Mouse (Mus musculus) E14TG2a.4 (cell line): ENCODE measurements around the gene Adgra3.

Experiments
- H3K27me3 ChIP-seq: 2 replicates; pipeline ENCODE4 v1.6.1; 2014; ENCODE audit warnings: low read length, control low read depth; ENCODE audit not compliant: insufficient read depth
- H3K36me3 ChIP-seq: 2 replicates; pipeline ENCODE4 v1.6.1; 2014; ENCODE audit warnings: low read length, control low read depth; ENCODE audit not compliant: insufficient read depth
- H3K4me1 ChIP-seq: replicated peaks from 2 replicates; pipeline ENCODE4 v1.6.1; 2014; ENCODE audit warnings: low read depth, low read length, control low read depth
- H3K4me3 ChIP-seq: replicated peaks from 2 replicates; pipeline ENCODE4 v1.5.1; 2014; ENCODE audit warnings: mild to moderate bottlenecking, low read length
- H3K9me3 ChIP-seq: 2 replicates; pipeline ENCODE4 v1.6.1; 2014; ENCODE audit warnings: low read length, control low read depth
- CTCF ChIP-seq: conservative IDR thresholded peaks from 2 replicates; pipeline ENCODE4 v1.5.1; 2014; ENCODE audit warnings: low read length
- NANOG ChIP-seq: IDR thresholded peaks from 2 replicates; pipeline ENCODE4 v1.6.1; 2014; ENCODE audit warnings: borderline replicate concordance, low read length, mixed read lengths
- POU5F1 ChIP-seq: IDR thresholded peaks from 2 replicates; pipeline ENCODE4 v1.6.1; 2014; ENCODE audit warnings: low read length, borderline replicate concordance

Gene Adgra3

GRCm38 (mm10) chr5:50058421-50059286 is at the start of gene Adgra3:
Adgra3 (minus strand) TSS chr5:50059006.
- Histone ChIP-seq H3K4me3 (peak within 1 kb of the TSS; percentile 87), H3K27me3 (peaks cover 18% of the 10 kb centered on the region), H3K4me1 (peaks cover 30% of the 10 kb centered on the region), H3K36me3 (no peaks in the 10 kb centered on the region), H3K9me3 (no peaks in the 10 kb centered on the region)
- TF ChIP-seq POU5F1 = no peak
- TF ChIP-seq NANOG = no peak
- no peak for TF ChIP-seq CTCF

DNA sequence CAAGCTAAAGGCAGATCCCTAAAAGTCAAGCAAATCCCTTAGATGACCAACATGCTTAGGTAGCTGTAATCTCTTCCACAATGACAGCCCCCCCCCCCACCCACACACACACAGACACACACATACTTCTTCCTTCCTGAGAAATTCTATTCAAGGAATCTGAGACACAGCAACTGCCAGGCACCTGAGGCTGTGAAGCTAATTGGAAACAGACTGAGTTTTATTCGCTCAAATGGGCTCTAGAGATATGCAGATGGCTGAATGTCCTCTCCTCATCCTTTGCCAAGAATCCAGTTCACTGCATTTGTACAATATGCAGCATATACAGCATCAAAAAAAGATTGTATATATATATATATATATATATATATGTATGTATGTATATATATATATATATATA is 24.6 kb upstream of the Adgra3 start:
- H3K27me3 ChIP-seq = no peaks in the 10 kb centered on the region
- H3K36me3 ChIP-seq = no peaks in the 10 kb centered on the region
- no peaks in the 10 kb centered on the region for H3K4me1 ChIP-seq
- no peak overlapping the region for H3K4me3 ChIP-seq
- TF ChIP-seq POU5F1 = no peak
- no peak for TF ChIP-seq NANOG
- TF ChIP-seq CTCF = no peak
- H3K9me3 ChIP-seq = no peaks in the 10 kb centered on the region

DNA sequence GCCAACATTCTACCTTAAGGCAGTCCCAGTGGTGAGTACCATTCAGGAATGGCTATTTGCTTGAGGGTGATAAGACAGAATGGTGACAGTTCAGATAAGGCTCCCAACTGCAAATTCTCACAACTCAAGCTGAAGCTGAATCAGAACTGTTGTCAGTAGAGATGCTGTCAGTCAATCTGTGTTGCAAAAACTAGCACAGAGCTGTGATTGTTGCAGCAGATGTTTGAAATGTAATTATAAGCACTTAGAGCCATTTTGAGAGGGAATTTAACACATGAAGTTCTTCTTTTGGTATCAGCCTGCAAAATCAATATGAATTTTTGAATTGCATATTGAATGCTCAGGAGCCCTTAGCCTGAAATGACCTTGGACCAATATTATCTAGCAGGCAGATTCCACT is 15.4 kb upstream of the Adgra3 start:
- peaks cover 14% of the 10 kb centered on the region for H3K9me3 ChIP-seq
- H3K27me3 ChIP-seq = no peaks in the 10 kb centered on the region
- no peak overlapping the region for H3K4me3 ChIP-seq
- no peak for TF ChIP-seq NANOG
- no peak for TF ChIP-seq POU5F1
- no peak for TF ChIP-seq CTCF
- no peaks in the 10 kb centered on the region for H3K36me3 ChIP-seq
- no peaks in the 10 kb centered on the region for H3K4me1 ChIP-seq

- no peaks in the 10 kb centered on the region for H3K9me3 ChIP-seq
- H3K27me3 ChIP-seq = peaks cover 6% of the 10 kb centered on the region; the same call in 1 of the 2 replicates
- H3K4me3 ChIP-seq = no peak overlapping the region
- H3K36me3 ChIP-seq = no peaks in the 10 kb centered on the region
- H3K4me1 ChIP-seq = peaks cover 6% of the 10 kb centered on the region
- TF ChIP-seq NANOG (no peak), CTCF (no peak), POU5F1 (no peak)
These were observed 5.4 kb upstream of the Adgra3 start for GRCm38 (mm10) chr5:50064236-50064635.

DNA sequence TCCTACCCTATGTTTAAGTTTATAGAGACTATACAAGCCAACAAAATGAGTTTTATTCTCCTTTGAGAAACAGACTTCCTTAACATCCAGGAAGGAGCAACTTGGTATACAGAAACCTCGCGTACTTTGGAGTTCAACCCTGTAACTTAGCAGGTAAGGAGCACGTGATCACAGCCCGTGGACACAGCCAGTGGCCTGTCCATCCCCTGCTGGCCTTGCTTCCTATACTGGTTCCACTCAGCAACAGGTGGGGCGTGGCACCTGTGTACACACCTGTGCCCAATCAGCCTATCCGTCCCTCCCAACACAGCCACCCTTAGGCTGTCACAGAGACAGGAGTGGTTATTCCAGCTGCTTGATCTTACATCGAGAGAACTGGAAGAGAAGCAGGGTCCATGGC is 780 bp upstream of the Adgra3 start:
- no peak for TF ChIP-seq NANOG
- TF ChIP-seq POU5F1 = no peak
- TF ChIP-seq CTCF = no peak
- peaks cover 23% of the 10 kb centered on the region for H3K4me1 ChIP-seq
- H3K4me3 ChIP-seq = peak overlapping the region; percentile 87
- H3K9me3 ChIP-seq = no peaks in the 10 kb centered on the region
- H3K27me3 ChIP-seq = peaks cover 18% of the 10 kb centered on the region
- no peaks in the 10 kb centered on the region for H3K36me3 ChIP-seq

DNA sequence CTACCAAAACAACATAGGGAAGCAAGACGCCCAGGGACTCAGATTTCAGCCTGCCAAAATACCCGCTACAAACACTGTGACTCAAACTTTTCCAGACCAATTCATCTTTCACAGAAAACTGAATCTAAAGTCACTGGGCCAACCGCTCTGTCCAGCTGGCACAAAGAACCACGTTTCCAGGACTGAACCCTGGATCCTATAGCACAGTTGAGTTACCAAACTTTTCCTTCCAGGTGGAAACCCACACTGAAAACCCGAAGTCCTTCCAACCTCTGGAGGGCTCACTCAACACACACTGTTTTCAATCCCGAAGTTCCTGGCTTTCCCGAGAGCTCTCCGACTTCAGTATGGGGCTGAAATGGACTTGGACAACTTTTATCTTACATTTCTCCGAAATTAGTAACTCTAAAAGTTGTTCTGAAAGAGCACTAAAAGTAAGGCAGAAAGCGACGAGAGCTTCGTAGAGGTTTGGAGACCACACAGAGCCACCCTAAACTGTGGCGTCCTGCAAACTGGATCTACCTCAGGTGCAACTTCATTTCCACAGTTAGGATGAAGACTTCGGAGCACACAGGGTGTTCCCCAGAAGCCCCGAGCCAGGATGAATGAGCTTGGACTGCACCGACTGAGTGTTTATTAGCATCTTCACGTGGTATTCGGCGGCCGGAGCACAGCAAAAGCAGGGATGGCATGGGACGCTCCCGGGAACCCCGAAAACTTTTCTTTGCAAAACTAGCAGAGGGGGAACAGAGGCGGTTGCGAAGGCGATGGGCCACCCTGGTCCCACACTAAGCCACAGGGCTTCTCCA is 990 bp downstream of the Adgra3 start:
- Histone ChIP-seq H3K9me3 (no peaks in the 10 kb centered on the region), H3K4me3 (peak overlapping the region; percentile 87), H3K36me3 (0 out of 2 replicates have a peak, but pooled peaks cover 2% of the 10 kb centered on the region), H3K4me1 (peaks cover 38% of the 10 kb centered on the region), H3K27me3 (peaks cover 18% of the 10 kb centered on the region)
- no peak for TF ChIP-seq POU5F1
- no peak for TF ChIP-seq CTCF
- no peak for TF ChIP-seq NANOG

- Histone ChIP-seq H3K4me3 (no peak overlapping the region), H3K9me3 (no peaks in the 10 kb centered on the region)
These were observed 6.3 kb downstream of the Adgra3 start for GRCm38 (mm10) chr5:50052456-50052855.

DNA sequence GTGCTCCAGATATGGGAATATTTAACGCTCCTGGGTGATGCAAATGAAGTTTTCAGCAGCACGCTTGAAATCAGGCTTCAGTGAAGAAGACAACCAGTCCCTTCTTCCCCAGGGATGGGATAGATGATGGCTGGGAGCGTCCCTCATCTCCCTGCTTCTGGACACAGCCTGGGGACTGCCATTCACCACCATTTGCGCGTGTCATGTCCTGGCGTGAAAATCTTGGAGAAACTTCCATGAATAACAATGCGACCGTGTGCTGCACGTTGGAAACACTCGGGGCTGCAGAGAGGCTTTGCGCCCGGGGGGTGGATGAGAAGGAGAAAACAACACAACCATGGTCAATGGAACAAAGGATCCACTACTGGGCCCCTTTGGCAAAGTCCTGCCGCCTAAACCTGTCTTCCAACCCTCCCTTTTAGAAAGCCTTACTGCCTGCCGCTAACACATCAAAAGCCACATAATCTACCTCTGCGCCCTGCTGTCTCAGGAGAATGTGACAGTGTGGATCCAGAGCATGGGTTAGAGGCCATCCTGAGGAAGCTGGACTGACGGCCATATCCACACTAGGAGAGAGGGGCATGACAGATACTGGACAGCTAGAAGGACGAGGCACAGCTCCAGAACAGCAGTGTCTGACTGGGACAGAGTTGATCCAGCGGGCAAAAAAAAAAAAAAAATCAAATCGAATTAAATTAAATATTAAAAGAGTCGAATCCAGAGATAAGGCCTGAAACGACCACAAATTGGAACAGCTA is 8.0 kb downstream of the Adgra3 start:
- Histone ChIP-seq H3K4me3 (no peak overlapping the region; the same call in 1 of the 2 replicates), H3K27me3 (no peaks in the 10 kb centered on the region), H3K9me3 (no peaks in the 10 kb centered on the region), H3K36me3 (0 out of 2 replicates have a peak, but pooled peaks cover 3% of the 10 kb centered on the region), H3K4me1 (peaks cover 58% of the 10 kb centered on the region)
- TF ChIP-seq POU5F1 = no peak
- no peak for TF ChIP-seq NANOG
- no peak for TF ChIP-seq CTCF

More at GRCm38 (mm10) chr5:50052456-50052855, 6.3 kb downstream of the Adgra3 start:
- TF ChIP-seq CTCF = no peak
- no peak for TF ChIP-seq NANOG
- no peak for TF ChIP-seq POU5F1
- Histone ChIP-seq H3K4me1 (peaks cover 68% of the 10 kb centered on the region), H3K27me3 (peaks cover 6% of the 10 kb centered on the region), H3K36me3 (0 out of 2 replicates have a peak, but pooled peaks cover 3% of the 10 kb centered on the region)
